Mouse (Mus musculus) megakaryocyte, embryonic 14.5 days (primary cell): ENCODE measurements around the gene Rnf113a2.

Experiments
- FLI1 ChIP-seq: IDR thresholded peaks from 2 replicates; pipeline ENCODE4 v1.6.1; 2012; ENCODE audit warnings: low read length, inconsistent platforms, mixed read lengths
- GATA1 ChIP-seq: IDR thresholded peaks from 3 replicates; pipeline ENCODE4 v1.6.1; 2012; ENCODE audit warnings: mixed read lengths, low read length, inconsistent platforms, borderline replicate concordance

- no peak for TF ChIP-seq GATA1
- no peak for TF ChIP-seq FLI1
These were observed 23.1 kb upstream of the Rnf113a2 start for GRCm38 (mm10) chr12:84393847-84394246.
